Mouse (Mus musculus) CH12.LX (cell line): ENCODE measurements at regions not wholly inside any gene's neighbourhood (a gene's known extent, or its start where the extent isn't known, plus 50 kb on each side); places are given as distances from the start of the nearest gene placed in this dataset.
A peak's percentile ranks its signal among the peaks of the same experiment; 100 is the strongest.

Experiments used
- DNase-seq: peaks from one replicate; pipeline ENCODE4 v3.0.0-alpha.2; 2013; ENCODE audit errors: extremely low read depth
- H3K27ac ChIP-seq: 2 replicates; pipeline ENCODE4 v1.5.1; 2012; ENCODE audit warnings: low read depth, mild to moderate bottlenecking, control low read depth, moderate library complexity; ENCODE audit not compliant: insufficient read depth
- H3K27me3 ChIP-seq: replicated peaks from 2 replicates; pipeline ENCODE3; 2012; ENCODE audit warnings: inconsistent platforms
- H3K36me3 ChIP-seq, 2 experiments: replicated peaks in 1 of 2; 2 replicates each; pipeline versions ENCODE3 to v1.6.1; 2012; ENCODE audit warnings: inconsistent platforms in 1 of 2, low read length in 1 of 2, mild to moderate bottlenecking in 1 of 2, mixed read lengths in 1 of 2, moderate library complexity in 1 of 2; ENCODE audit not compliant: control insufficient read depth in 1 of 2, insufficient read depth in 1 of 2
- H3K4me1 ChIP-seq, 2 experiments: 2 replicates each; pipeline ENCODE4 v1.6.1; 2012; ENCODE audit warnings: inconsistent platforms in 1 of 2, moderate library complexity in 1 of 2; ENCODE audit not compliant: insufficient read depth in 2 of 2, control insufficient read depth in 1 of 2
- H3K4me2 ChIP-seq: 2 replicates; pipeline ENCODE4 v1.6.1; 2012; ENCODE audit warnings: low read depth, mild to moderate bottlenecking, control low read depth; ENCODE audit not compliant: poor library complexity, insufficient read depth, severe bottlenecking
- H3K4me3 ChIP-seq, 3 experiments: fragments of 150-350 bp in 1 of 3; sonication (generic) in 1 of 3; replicated peaks in 1 of 3; 2 replicates each; pipeline versions ENCODE3 to v1.5.1; 2011 to 2012; ENCODE audit warnings: low read depth in 2 of 3, low read length in 2 of 3, mild to moderate bottlenecking in 2 of 3, moderate library complexity in 2 of 3, control low read depth in 1 of 3, improper control_type of control experiment in 1 of 3, inconsistent platforms in 1 of 3, mixed read lengths in 1 of 3; ENCODE audit not compliant: poor library complexity in 1 of 3
- H3K79me2 ChIP-seq: replicated peaks from 2 replicates; pipeline ENCODE4 v1.6.1; 2012; ENCODE audit warnings: mild to moderate bottlenecking, moderate library complexity; ENCODE audit not compliant: control insufficient read depth, poor library complexity, insufficient read depth, severe bottlenecking; ENCODE audit errors: extremely low read depth
- H3K9ac ChIP-seq: 2 replicates; pipeline ENCODE4 v1.6.1; 2012; ENCODE audit warnings: low read depth, mild to moderate bottlenecking, control low read depth, moderate library complexity; ENCODE audit not compliant: insufficient read depth
- H3K9me3 ChIP-seq: replicated peaks from 2 replicates; pipeline ENCODE3; 2012; ENCODE audit warnings: low read length, inconsistent platforms, mixed read lengths
- BHLHE40 ChIP-seq: IDR thresholded peaks from 2 replicates; pipeline ENCODE4 v1.6.1; 2011; ENCODE audit warnings: mild to moderate bottlenecking, low read depth, low read length, improper control_type of control experiment
- CHD1 ChIP-seq: IDR thresholded peaks from 2 replicates; pipeline ENCODE4 v1.6.1; 2012; ENCODE audit warnings: low read depth, low read length, improper control_type of control experiment, inconsistent platforms
- ELF1 ChIP-seq: IDR thresholded peaks from 2 replicates; pipeline ENCODE4 v1.6.1; 2014; ENCODE audit warnings: low read depth, mild to moderate bottlenecking, inconsistent platforms, low read length, improper control_type of control experiment
- EP300 ChIP-seq: IDR thresholded peaks from 2 replicates; pipeline ENCODE4 v1.6.1; 2011; ENCODE audit warnings: low read length, improper control_type of control experiment
- ETS1 ChIP-seq: conservative IDR thresholded peaks from 2 replicates; pipeline ENCODE4 v1.6.1; 2012; ENCODE audit warnings: low read depth, mild to moderate bottlenecking, inconsistent platforms, low read length, improper control_type of control experiment, moderate library complexity
- GABPA ChIP-seq: IDR thresholded peaks from 2 replicates; pipeline ENCODE4 v1.6.1; 2012; ENCODE audit warnings: low read depth, low read length, improper control_type of control experiment, inconsistent platforms; ENCODE audit not compliant: insufficient replicate concordance
- HCFC1 ChIP-seq: IDR thresholded peaks from 2 replicates; pipeline ENCODE4 v1.6.1; 2012; ENCODE audit warnings: low read depth, mild to moderate bottlenecking, inconsistent platforms, low read length, improper control_type of control experiment
- JUN ChIP-seq: IDR thresholded peaks from 2 replicates; pipeline ENCODE4 v1.6.1; 2011; ENCODE audit warnings: low read depth, mild to moderate bottlenecking, low read length, improper control_type of control experiment, moderate library complexity; ENCODE audit not compliant: insufficient read depth
- JUND ChIP-seq: conservative IDR thresholded peaks from 2 replicates; pipeline ENCODE4 v1.6.1; 2011; ENCODE audit warnings: low read depth, low read length, improper control_type of control experiment
- KAT2A ChIP-seq: IDR thresholded peaks from 2 replicates; pipeline ENCODE4 v1.6.1; 2012; ENCODE audit warnings: low read length, improper control_type of control experiment, inconsistent platforms; ENCODE audit not compliant: insufficient replicate concordance
- MAFK ChIP-seq: IDR thresholded peaks from 2 replicates; pipeline ENCODE4 v1.6.1; 2011; ENCODE audit warnings: low read length, improper control_type of control experiment; ENCODE audit not compliant: insufficient replicate concordance
- MAX ChIP-seq: IDR thresholded peaks from 2 replicates; pipeline ENCODE4 v1.6.1; 2011; ENCODE audit warnings: low read length, improper control_type of control experiment
- MAZ ChIP-seq: IDR thresholded peaks from 2 replicates; pipeline ENCODE4 v1.6.1; 2012; ENCODE audit warnings: low read depth, mild to moderate bottlenecking, inconsistent platforms, low read length, improper control_type of control experiment, moderate library complexity
- MEF2A ChIP-seq: IDR thresholded peaks from 2 replicates; pipeline ENCODE4 v1.6.1; 2014; ENCODE audit warnings: low read depth, mild to moderate bottlenecking, inconsistent platforms, low read length, improper control_type of control experiment, borderline replicate concordance
- MXI1 ChIP-seq: IDR thresholded peaks from 2 replicates; pipeline ENCODE4 v1.6.1; 2011; ENCODE audit warnings: mild to moderate bottlenecking, low read depth, low read length, improper control_type of control experiment
- NRF1 ChIP-seq: IDR thresholded peaks from 2 replicates; pipeline ENCODE4 v1.6.1; 2014; ENCODE audit warnings: low read depth, mild to moderate bottlenecking, inconsistent platforms, low read length, improper control_type of control experiment, moderate library complexity
- POLR2AphosphoS2 ChIP-seq: IDR thresholded peaks from 2 replicates; pipeline ENCODE4 v1.6.1; 2011; ENCODE audit warnings: low read depth, low read length, improper control_type of control experiment
- RAD21 ChIP-seq: IDR thresholded peaks from 2 replicates; pipeline ENCODE4 v1.6.1; 2011; ENCODE audit warnings: low read depth, mild to moderate bottlenecking, low read length, improper control_type of control experiment, moderate library complexity
- TBP ChIP-seq: conservative IDR thresholded peaks from 2 replicates; pipeline ENCODE4 v1.6.1; 2011; ENCODE audit warnings: low read depth, low read length, improper control_type of control experiment
- UBTF ChIP-seq: IDR thresholded peaks from 2 replicates; pipeline ENCODE4 v1.6.1; 2012; ENCODE audit warnings: low read depth, mild to moderate bottlenecking, inconsistent platforms, low read length, improper control_type of control experiment, moderate library complexity
- ZC3H11A ChIP-seq: IDR thresholded peaks from 2 replicates; pipeline ENCODE4 v1.6.1; 2012; ENCODE audit warnings: low read depth, mild to moderate bottlenecking, inconsistent platforms, low read length, improper control_type of control experiment
- ZMIZ1 ChIP-seq: IDR thresholded peaks from 2 replicates; pipeline ENCODE4 v1.6.1; 2012; ENCODE audit warnings: low read depth, mild to moderate bottlenecking, inconsistent platforms, low read length, improper control_type of control experiment
- ZNF384 ChIP-seq: IDR thresholded peaks from 2 replicates; pipeline ENCODE4 v1.6.1; 2012; ENCODE audit warnings: low read depth, low read length, improper control_type of control experiment, inconsistent platforms
- dilution Hi-C: fragments of 300-500 bp; cut with MboI; formaldehyde crosslinking; loops from 2 replicates; pipeline ENCODE4 v1.14.3; 2020; ENCODE audit warnings: low sequenced_read_pairs; ENCODE audit not compliant: extremely low pct_unique_long_range_greater_than_20kb, extremely low pct_ligation_motif_present
- in situ Hi-C: fragments of 300-500 bp; cut with MboI; formaldehyde crosslinking; loops from 3 replicates; pipeline ENCODE4 v1.14.3; 2019; ENCODE audit warnings: low sequenced_read_pairs, low pct_ligation_motif_present, low pct_unique_long_range_greater_than_20kb, mixed read lengths

DNA sequence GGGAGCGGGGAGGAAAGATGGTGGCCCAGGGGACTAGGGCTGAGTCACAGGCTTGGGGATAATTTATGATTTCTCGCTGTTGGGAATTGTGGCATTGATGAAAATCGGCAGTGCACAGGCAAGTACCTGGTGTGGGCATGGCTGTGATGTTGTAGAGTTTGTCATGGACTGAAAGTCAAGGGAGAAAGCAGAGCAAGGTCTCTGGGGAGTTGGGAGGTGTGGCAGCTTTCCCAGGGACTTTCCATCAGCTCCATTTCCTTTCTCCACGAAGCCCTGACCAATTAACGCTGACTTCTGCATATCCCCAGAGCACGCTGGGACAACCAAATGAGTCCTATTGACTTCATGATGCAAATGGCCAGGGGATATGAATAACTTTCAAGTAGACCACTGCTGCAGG, 126.2 kb downstream of the Gm19410 start (continued):
- peak; percentile 25; the same call in 1 of the 2 replicates for TF ChIP-seq JUN
- peak; percentile 28; the same call in 1 of the 2 replicates for TF ChIP-seq HCFC1
- TF ChIP-seq JUND: no peak
- TF ChIP-seq GABPA: no peak
- TF ChIP-seq ZNF384: no peak
- no peak for TF ChIP-seq RAD21

DNA sequence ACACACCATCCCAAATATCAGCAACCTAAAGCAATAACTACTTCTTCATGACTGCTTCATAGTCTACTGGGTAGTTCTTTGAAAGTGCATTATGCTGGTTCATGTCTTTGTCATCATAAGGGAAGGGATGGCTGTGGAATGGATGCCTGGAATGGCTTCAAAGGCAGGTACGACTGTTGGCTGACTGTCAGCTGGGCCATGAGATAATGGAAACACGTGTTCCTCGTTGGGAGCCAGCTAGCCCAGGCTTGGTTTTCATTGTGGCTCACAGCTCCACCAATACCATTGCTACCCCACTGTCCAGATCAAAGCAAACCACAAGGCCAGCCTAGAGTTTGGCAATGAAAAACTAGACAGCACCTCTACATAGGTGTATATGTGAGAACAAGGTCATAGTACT, 132.9 kb downstream of the Gm19410 start:
- Histone ChIP-seq H3K27me3 (peaks cover 4% of the 10 kb centered on the region), H3K27ac (no peak overlapping the region), H3K4me1 (peaks cover 11 to 18% of the 10 kb centered on the region in 2 experiments), H3K9ac (no peak overlapping the region), H3K79me2 (no peaks in the 10 kb centered on the region), H3K4me3 (no peak overlapping the region), H3K9me3 (no peaks in the 10 kb centered on the region), H3K4me2 (no peak overlapping the region), H3K36me3 (no peaks in the 10 kb centered on the region)
- TF ChIP-seq MAX (peak; percentile 88), CHD1 (no peak), MAZ (no peak), UBTF (no peak), ELF1 (no peak), MXI1 (no peak), ZMIZ1 (no peak), NRF1 (no peak), JUN (peak; percentile 3; the same call in 1 of the 2 replicates), ETS1 (no peak), MAFK (0 out of 2 replicates have a peak, but pooled peaks have one; percentile 17), MEF2A (no peak), RAD21 (no peak), TBP (no peak), BHLHE40 (peak; percentile 56)
- in situ Hi-C loops (no loop called here), dilution Hi-C loops (no loop called here)
- no peak for DNase-seq

DNA sequence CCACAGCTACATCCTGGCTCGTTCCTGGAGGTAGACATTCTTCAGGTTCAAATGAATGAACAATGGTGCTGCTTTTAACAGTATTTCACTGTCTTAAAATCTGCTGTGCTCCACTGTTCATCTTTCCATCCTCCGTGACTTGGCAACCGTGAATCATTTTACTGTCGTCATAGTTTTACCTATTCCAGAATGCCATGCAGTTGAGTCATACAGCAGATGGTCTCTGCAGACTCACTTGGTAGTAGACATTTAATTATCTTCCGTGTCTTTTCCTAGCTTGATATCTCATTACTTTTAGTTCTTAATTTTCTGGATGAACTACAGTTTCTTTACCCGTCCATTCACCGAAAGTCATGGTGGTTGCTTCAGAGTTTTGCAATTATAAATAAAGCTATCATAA, 135.9 kb downstream of the Gm19410 start:
- Histone ChIP-seq H3K36me3 (no peaks in the 10 kb centered on the region), H3K4me3 (no peak overlapping the region), H3K9ac (no peak overlapping the region), H3K9me3 (no peaks in the 10 kb centered on the region), H3K4me2 (no peak overlapping the region), H3K27me3 (peaks cover 2% of the 10 kb centered on the region), H3K27ac (no peak overlapping the region), H3K79me2 (no peaks in the 10 kb centered on the region), H3K4me1 (peaks cover 11 to 18% of the 10 kb centered on the region in 2 experiments)
- in situ Hi-C loops (no loop called here), dilution Hi-C loops (no loop called here)
- no peak for DNase-seq
- TF ChIP-seq POLR2AphosphoS2 (no peak), JUN (no peak), MXI1 (no peak), ZC3H11A (no peak), ETS1 (no peak), UBTF (no peak), CHD1 (no peak), KAT2A (no peak), MAZ (no peak), EP300 (no peak), NRF1 (no peak), HCFC1 (no peak)
